Mouse (Mus musculus): ENCODE results near the gene Pard3. TPM values are rescaled to one million over a fixed set of nuclear protein-coding genes. Genes with fewer than 3 reads are reported as not detected.

Gene Pard3
- polyA plus RNA-seq, 1 experiment: 11.3 TPM

- H3K4me3 ChIP-seq (ENCODE audit: insufficient read depth, low read length): no peak overlapping the region
- no peak overlapping the region for H3K27ac ChIP-seq (ENCODE audit: insufficient read depth, low read length)
- TF ChIP-seq CTCF (IDR thresholded peaks at IDR 0.05; ENCODE audit: extremely low read depth, insufficient read depth, low read length): no peak
- no peak for TF ChIP-seq POLR2A (IDR thresholded peaks at IDR 0.05; ENCODE audit: extremely low read depth, insufficient read depth, low read length)
- H3K4me1 ChIP-seq (ENCODE audit: control insufficient read depth, insufficient read depth, low read length): no peaks in the 10 kb centered on the region; the same call in 1 of the 2 replicates
Observed at GRCm38 (mm10) chr8:127302847-127303445, 239.3 kb downstream of the Pard3 start.

DNA sequence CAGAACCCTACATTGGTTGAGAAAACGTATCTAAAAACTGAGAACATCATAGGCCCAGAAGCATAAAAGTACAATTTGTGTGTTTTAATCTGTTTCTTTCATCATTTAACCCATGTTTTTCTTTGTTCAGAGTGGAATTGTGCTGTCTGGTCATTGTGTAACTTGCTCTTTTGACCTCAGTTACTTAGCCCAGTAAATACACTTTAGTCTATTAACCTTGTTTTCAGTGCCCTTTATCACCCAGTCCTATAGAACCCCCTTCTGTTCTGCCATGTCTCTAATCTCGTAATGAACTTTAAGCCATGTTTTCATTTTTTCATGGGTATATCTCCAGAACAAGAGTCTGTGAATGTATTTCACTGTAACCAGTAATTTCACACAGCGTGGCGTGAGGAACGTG lies 243.3 kb downstream of the Pard3 start:
- no peaks in the 10 kb centered on the region; the same call in 1 of the 2 replicates for H3K4me1 ChIP-seq (ENCODE audit: control insufficient read depth, insufficient read depth, low read length)
- H3K4me3 ChIP-seq (ENCODE audit: insufficient read depth, low read length): no peak overlapping the region
- TF ChIP-seq POLR2A (IDR thresholded peaks at IDR 0.05; ENCODE audit: extremely low read depth, insufficient read depth, low read length): no peak
- no peak for TF ChIP-seq CTCF (IDR thresholded peaks at IDR 0.05; ENCODE audit: extremely low read depth, insufficient read depth, low read length)
- H3K27ac ChIP-seq (ENCODE audit: insufficient read depth, low read length): no peak overlapping the region

GRCm38 (mm10) chr8:127309363-127309762 lies 245.7 kb downstream of the Pard3 start:
- Histone ChIP-seq H3K4me3 (ENCODE audit: insufficient read depth, low read length) (no peak overlapping the region), H3K4me1 (ENCODE audit: control insufficient read depth, insufficient read depth, low read length) (no peaks in the 10 kb centered on the region), H3K27ac (ENCODE audit: insufficient read depth, low read length) (no peak overlapping the region)
- no peak for TF ChIP-seq POLR2A (IDR thresholded peaks at IDR 0.05; ENCODE audit: extremely low read depth, insufficient read depth, low read length)
- no peak for TF ChIP-seq CTCF (IDR thresholded peaks at IDR 0.05; ENCODE audit: extremely low read depth, insufficient read depth, low read length)

DNA sequence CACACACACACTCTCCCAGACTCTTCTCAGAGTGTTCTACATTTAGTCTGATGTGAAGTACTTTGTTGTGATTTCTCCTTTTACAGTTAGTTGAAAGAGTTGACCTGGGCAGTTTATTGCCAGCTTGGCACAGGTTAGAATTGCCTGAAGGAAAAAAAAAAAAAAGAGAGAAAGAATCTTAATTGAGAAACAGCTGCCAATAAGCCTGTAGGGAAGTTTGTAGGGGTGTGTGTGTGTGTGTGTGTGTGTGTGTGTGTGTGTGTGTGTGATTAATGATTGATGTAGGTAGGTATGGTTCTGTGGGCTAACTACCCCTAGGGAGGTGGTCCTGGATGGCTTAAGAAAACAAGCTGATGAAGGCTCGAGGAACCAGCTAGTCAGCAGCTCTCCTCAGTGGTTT lies 252.1 kb downstream of the Pard3 start:
- Histone ChIP-seq H3K4me3 (ENCODE audit: insufficient read depth, low read length) (no peak overlapping the region), H3K27ac (ENCODE audit: insufficient read depth, low read length) (no peak overlapping the region), H3K4me1 (ENCODE audit: control insufficient read depth, insufficient read depth, low read length) (no peaks in the 10 kb centered on the region)
- no peak for TF ChIP-seq CTCF (IDR thresholded peaks at IDR 0.05; ENCODE audit: extremely low read depth, insufficient read depth, low read length)
- no peak for TF ChIP-seq POLR2A (IDR thresholded peaks at IDR 0.05; ENCODE audit: extremely low read depth, insufficient read depth, low read length)

- Histone ChIP-seq H3K27ac (ENCODE audit: insufficient read depth, low read length) (no peak overlapping the region), H3K4me1 (ENCODE audit: control insufficient read depth, insufficient read depth, low read length) (no peaks in the 10 kb centered on the region), H3K4me3 (ENCODE audit: insufficient read depth, low read length) (no peak overlapping the region)
- TF ChIP-seq CTCF (IDR thresholded peaks at IDR 0.05; ENCODE audit: extremely low read depth, insufficient read depth, low read length) (no peak), POLR2A (IDR thresholded peaks at IDR 0.05; ENCODE audit: extremely low read depth, insufficient read depth, low read length) (no peak)
Observed at GRCm38 (mm10) chr8:127317914-127318313, 254.2 kb downstream of the Pard3 start.

DNA sequence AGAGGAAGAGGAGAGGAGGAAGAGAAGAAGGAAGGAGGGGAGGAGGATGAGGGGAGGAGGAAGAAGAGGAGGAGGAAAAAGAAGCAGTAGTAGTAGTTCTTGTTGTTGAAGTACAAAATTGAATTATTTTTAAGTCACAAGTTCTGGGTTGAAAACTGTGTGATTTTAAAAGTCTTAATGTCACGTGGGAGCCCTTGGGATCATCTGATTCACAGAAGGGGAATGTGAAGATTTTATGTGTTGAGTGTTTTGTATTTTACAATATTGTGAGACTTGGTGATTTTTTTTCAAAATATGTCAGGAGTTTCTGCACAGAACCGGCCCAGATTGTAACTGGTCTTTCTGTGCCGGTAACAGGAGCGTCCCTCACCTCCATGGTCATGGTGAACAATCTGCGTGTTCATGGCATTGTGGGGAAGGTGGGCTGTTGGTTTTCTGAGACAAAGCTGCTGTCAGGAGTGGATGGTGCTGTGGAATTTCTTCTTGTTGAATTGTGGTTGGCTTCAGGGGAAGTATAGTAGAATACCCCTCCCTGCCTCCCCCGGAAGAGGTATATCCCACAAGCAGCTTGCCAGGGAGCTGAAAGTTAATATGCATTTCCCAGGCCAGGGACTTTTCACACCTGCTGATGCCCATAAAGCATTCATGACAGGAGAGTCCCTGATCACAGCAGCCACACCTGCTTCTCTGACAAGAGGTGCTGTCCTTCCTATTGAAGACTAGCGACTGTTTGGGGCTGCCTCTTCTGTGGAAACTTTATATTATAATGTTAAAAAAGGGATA lies 254.9 kb downstream of the Pard3 start:
- TF ChIP-seq POLR2A (IDR thresholded peaks at IDR 0.05; ENCODE audit: extremely low read depth, insufficient read depth, low read length): no peak
- TF ChIP-seq CTCF (IDR thresholded peaks at IDR 0.05; ENCODE audit: extremely low read depth, insufficient read depth, low read length): no peak
- Histone ChIP-seq H3K4me1 (ENCODE audit: control insufficient read depth, insufficient read depth, low read length) (no peaks in the 10 kb centered on the region), H3K27ac (ENCODE audit: insufficient read depth, low read length) (no peak overlapping the region), H3K4me3 (ENCODE audit: insufficient read depth, low read length) (no peak overlapping the region)

GRCm38 (mm10) chr8:127320930-127321329 lies 257.2 kb downstream of the Pard3 start:
- Histone ChIP-seq H3K4me3 (ENCODE audit: insufficient read depth, low read length) (no peak overlapping the region), H3K4me1 (ENCODE audit: control insufficient read depth, insufficient read depth, low read length) (no peaks in the 10 kb centered on the region), H3K27ac (ENCODE audit: insufficient read depth, low read length) (no peak overlapping the region)
- TF ChIP-seq CTCF (IDR thresholded peaks at IDR 0.05; ENCODE audit: extremely low read depth, insufficient read depth, low read length) (no peak), POLR2A (IDR thresholded peaks at IDR 0.05; ENCODE audit: extremely low read depth, insufficient read depth, low read length) (no peak)

- TF ChIP-seq POLR2A (IDR thresholded peaks at IDR 0.05; ENCODE audit: extremely low read depth, insufficient read depth, low read length): no peak
- TF ChIP-seq CTCF (IDR thresholded peaks at IDR 0.05; ENCODE audit: extremely low read depth, insufficient read depth, low read length): no peak
- Histone ChIP-seq H3K4me1 (ENCODE audit: control insufficient read depth, insufficient read depth, low read length) (no peaks in the 10 kb centered on the region; the same call in 1 of the 2 replicates), H3K27ac (ENCODE audit: insufficient read depth, low read length) (no peak overlapping the region), H3K4me3 (ENCODE audit: insufficient read depth, low read length) (no peak overlapping the region)
Observed at GRCm38 (mm10) chr8:127323583-127324360, 260.1 kb downstream of the Pard3 start.

GRCm38 (mm10) chr8:127324836-127325570 lies 261.3 kb downstream of the Pard3 start:
- Histone ChIP-seq H3K4me3 (ENCODE audit: insufficient read depth, low read length) (no peak overlapping the region), H3K4me1 (ENCODE audit: control insufficient read depth, insufficient read depth, low read length) (no peaks in the 10 kb centered on the region; the same call in 1 of the 2 replicates), H3K27ac (ENCODE audit: insufficient read depth, low read length) (no peak overlapping the region)
- TF ChIP-seq POLR2A (IDR thresholded peaks at IDR 0.05; ENCODE audit: extremely low read depth, insufficient read depth, low read length): no peak
- no peak for TF ChIP-seq CTCF (IDR thresholded peaks at IDR 0.05; ENCODE audit: extremely low read depth, insufficient read depth, low read length)
